Mouse (Mus musculus): ENCODE measurements at regions not wholly inside any gene's neighbourhood (a gene's known extent, or its start where the extent isn't known, plus 50 kb on each side); places are given as distances from the start of the nearest gene placed in this dataset.

DNA sequence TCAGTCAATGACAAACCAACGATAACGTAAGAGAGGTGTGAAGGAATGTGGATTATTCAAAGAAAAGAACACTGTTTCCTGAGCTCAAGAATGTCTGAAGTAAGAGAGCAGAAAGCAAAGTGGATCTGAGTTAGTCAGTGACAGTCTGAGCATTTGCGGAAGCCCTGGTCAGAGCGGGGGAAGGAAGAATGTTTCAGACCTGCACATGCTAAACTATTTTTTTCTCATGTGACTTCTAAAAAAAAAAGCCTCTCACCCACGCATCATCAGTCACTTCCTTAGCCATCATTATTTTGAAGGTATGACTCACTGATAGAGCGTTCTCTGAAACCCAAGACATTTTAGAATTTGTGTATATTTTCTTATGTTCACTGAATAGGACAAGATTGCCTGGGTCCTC is 70.2 kb upstream of the Rasa1 start:
- H3K9ac ChIP-seq (replicated peaks): no peak overlapping the region
- 69% methylated on average over 6 of the region's 6 CpGs for WGBS (ENCODE audit: insufficient replicate concordance)
- H3K27ac ChIP-seq: no peak overlapping the region
- DNase-seq (ENCODE audit: low read depth in 3 of 3, low spot score in 3 of 3) (no peak), ATAC-seq (ENCODE audit: insufficient read depth) (no peak)
- H3K4me2 ChIP-seq (ENCODE audit: low read depth): no peak overlapping the region
- no peak for TF ChIP-seq EP300 (IDR thresholded peaks at IDR 0.05; ENCODE audit: low read depth)
- no peak for TF ChIP-seq CTCF (IDR thresholded peaks at IDR 0.05; ENCODE audit: low read depth)
- no peaks in the 10 kb centered on the region for H3K27me3 ChIP-seq (ENCODE audit: control insufficient read depth, insufficient read depth, low read length)
- H3K4me1 ChIP-seq (replicated peaks; ENCODE audit: control insufficient read depth in 2 of 2, insufficient read depth in 2 of 2, low read length in 1 of 2): no peaks in the 10 kb centered on the region
- no peaks in the 10 kb centered on the region for H3K36me3 ChIP-seq (replicated peaks; ENCODE audit: control insufficient read depth, insufficient read depth, low read depth)
- H3K4me3 ChIP-seq (ENCODE audit: insufficient read depth in 1 of 2, low read depth in 2 of 2, low read length in 2 of 2): no peak overlapping the region
- no peaks in the 10 kb centered on the region for H3K9me3 ChIP-seq (ENCODE audit: control insufficient read depth, low read length)

- Histone ChIP-seq H3K36me3 (replicated peaks; ENCODE audit: control insufficient read depth, insufficient read depth, low read depth) (no peaks in the 10 kb centered on the region), H3K4me3 (ENCODE audit: insufficient read depth in 1 of 2, low read depth in 2 of 2, low read length in 2 of 2) (no peak overlapping the region), H3K9ac (replicated peaks) (no peak overlapping the region), H3K4me1 (replicated peaks; ENCODE audit: control insufficient read depth in 2 of 2, insufficient read depth in 2 of 2, low read length in 1 of 2) (no peaks in the 10 kb centered on the region), H3K9me3 (ENCODE audit: control insufficient read depth, low read length) (no peaks in the 10 kb centered on the region), H3K27me3 (ENCODE audit: control insufficient read depth, insufficient read depth, low read length) (no peaks in the 10 kb centered on the region), H3K27ac (no peak overlapping the region), H3K4me2 (ENCODE audit: low read depth) (no peak overlapping the region)
- WGBS (ENCODE audit: insufficient replicate concordance): 59% methylated on average over 3 of the region's 3 CpGs
- ATAC-seq (ENCODE audit: insufficient read depth): no peak
- no peak for DNase-seq (ENCODE audit: low read depth in 3 of 3, low spot score in 3 of 3)
- no peak for TF ChIP-seq EP300 (IDR thresholded peaks at IDR 0.05; ENCODE audit: low read depth)
Observed at GRCm38 (mm10) chr13:85352061-85352460, 63.1 kb upstream of the Rasa1 start.

Data from liver, embryonic 14.5 days (tissue).